Mouse (Mus musculus) olfactory bulb, adult 2 months (tissue): ENCODE data around the gene Ppp4r2.

Experiments used
- CTCF ChIP-seq: fragments of 200-500 bp; IDR thresholded peaks from 2 replicates; pipeline ENCODE4 v1.5.1; 2012; ENCODE audit warnings: low read depth, mild to moderate bottlenecking, low read length, moderate library complexity; ENCODE audit not compliant: insufficient read depth
- POLR2A ChIP-seq: fragments of 200-500 bp; IDR thresholded peaks from 2 replicates; pipeline ENCODE4 v1.6.1; 2012; ENCODE audit warnings: mild to moderate bottlenecking, low read depth, low read length, moderate library complexity; ENCODE audit not compliant: insufficient read depth

GRCm38 (mm10) chr6:100795797-100796196 lies 37.6 kb upstream of the Ppp4r2 start:
- TF ChIP-seq CTCF (no peak), POLR2A (no peak)
